ENCODE assay signal across 16 mouse cellular contexts in the genomic region with DNA sequence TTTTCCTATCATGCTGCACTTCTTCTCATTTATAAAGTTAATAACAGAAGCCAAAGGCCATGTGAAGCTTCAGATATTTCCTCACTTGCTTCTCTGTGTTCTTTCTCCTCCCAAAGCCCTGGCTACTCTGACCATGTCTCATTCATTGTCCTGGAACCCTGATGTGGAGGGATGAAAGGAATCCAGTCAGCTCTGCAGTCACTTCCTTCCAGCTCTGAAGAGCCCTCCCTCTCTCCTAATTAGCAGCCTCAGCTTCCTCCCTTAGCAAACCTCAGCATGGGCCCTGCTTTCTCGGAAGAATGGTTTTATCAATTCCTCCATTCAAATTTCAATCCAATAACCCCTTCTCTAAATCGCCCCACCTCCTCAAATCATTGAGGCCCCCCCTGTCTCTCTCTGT. TPM values are rescaled to one million over a fixed set of nuclear protein-coding genes. Genes with fewer than 3 reads are reported as not detected.
DNase-seq lines count a peak whose midpoint lies in the region; ATAC-seq lines count a peak whose summit lies in the region.
"Had no signal": no experiment of that assay in that cellular context is flagged by ENCODE, and none has a peak within 500 bp of the region (broad histone marks: within the 10 kb centered on the region; RNA-seq: fewer than 3 reads in every experiment).

No protein-coding gene starts in this region.

- peaks cover 50% of the 10 kb centered on the region for H3K4me1 ChIP-seq in forebrain, embryonic 10.5 days
- no peaks in the 10 kb centered on the region for H3K4me1 ChIP-seq in forebrain, embryonic 15.5 days
- peaks cover 30% of the 10 kb centered on the region for H3K4me1 ChIP-seq in intestine, embryonic 14.5 days (replicated peaks; ENCODE audit: control insufficient read depth, insufficient read depth, low read length)
- H3K4me1 ChIP-seq in intestine, embryonic 16.5 days (ENCODE audit: control insufficient read depth, insufficient read depth, low read length), result peaks cover 16% of the 10 kb centered on the region
- H3K4me1 ChIP-seq in embryonic facial prominence, embryonic 12.5 days, result peaks cover 42% of the 10 kb centered on the region
- H3K4me1 ChIP-seq in midbrain, embryonic 13.5 days (replicated peaks), result peaks cover 15% of the 10 kb centered on the region

- H3K27me3 ChIP-seq in forebrain, embryonic 10.5 days (ENCODE audit: poor library complexity, severe bottlenecking), result no peaks in the 10 kb centered on the region
- no peaks in the 10 kb centered on the region for H3K27me3 ChIP-seq in forebrain, embryonic 15.5 days
- H3K27me3 ChIP-seq in intestine, embryonic 14.5 days (replicated peaks; ENCODE audit: control insufficient read depth, insufficient read depth, low read length), result no peaks in the 10 kb centered on the region
- H3K27me3 ChIP-seq in intestine, embryonic 16.5 days (replicated peaks; ENCODE audit: control insufficient read depth, insufficient read depth, low read length), result no peaks in the 10 kb centered on the region
- H3K27me3 ChIP-seq in embryonic facial prominence, embryonic 12.5 days, result no peaks in the 10 kb centered on the region
- H3K27me3 ChIP-seq in midbrain, embryonic 13.5 days, result no peaks in the 10 kb centered on the region
- H3K27me3 ChIP-seq: lung, embryonic 15.5 days had no signal

- H3K4me3 ChIP-seq in forebrain, embryonic 10.5 days, result no peak overlapping the region; the same call in 1 of the 2 replicates
- no peak overlapping the region for H3K4me3 ChIP-seq in forebrain, embryonic 15.5 days
- no peak overlapping the region for H3K4me3 ChIP-seq in intestine, embryonic 14.5 days (ENCODE audit: low read depth, low read length)
- no peak overlapping the region for H3K4me3 ChIP-seq in intestine, embryonic 16.5 days (ENCODE audit: low read length)
- H3K4me3 ChIP-seq in embryonic facial prominence, embryonic 12.5 days, result no peak overlapping the region
- H3K4me3 ChIP-seq in midbrain, embryonic 13.5 days (replicated peaks), result no peak overlapping the region
- H3K4me3 ChIP-seq: lung, embryonic 15.5 days had no signal

- H3K27ac ChIP-seq in forebrain, embryonic 10.5 days, result peak overlapping the region; percentile 85
- H3K27ac ChIP-seq in forebrain, embryonic 15.5 days (replicated peaks), result no peak overlapping the region
- 0 out of 2 replicates have a peak overlapping the region, but pooled peaks have one; percentile 27 for H3K27ac ChIP-seq in intestine, embryonic 14.5 days (ENCODE audit: low read depth)
- no peak overlapping the region for H3K27ac ChIP-seq in intestine, embryonic 16.5 days (ENCODE audit: low read length)
- peak overlapping the region; percentile 46 for H3K27ac ChIP-seq in embryonic facial prominence, embryonic 12.5 days
- peak overlapping the region; percentile 6; the same call in 1 of the 2 replicates for H3K27ac ChIP-seq in midbrain, embryonic 13.5 days
- H3K27ac ChIP-seq: lung, embryonic 15.5 days had no signal

- DNase-seq in forebrain, embryonic 10.5 days (ENCODE audit: extremely low spot score, low spot score), result peak; percentile 30
- DNase-seq in intestine, embryonic 14.5 days (ENCODE audit: low spot score), result no peak
- no peak for DNase-seq in urinary bladder, postnatal 4 days (ENCODE audit: low spot score in 2 of 2)
- no peak for DNase-seq in kidney, adult 11 months
- DNase-seq: adrenal gland, adult 2 months; cerebellum, adult 2 months; heart, postnatal 36 days; kidney, adult 18-20 months; kidney, postnatal 4 days; layer of hippocampus, postnatal 36 days; thymus, postnatal 25 days had no signal

- no peaks in the 10 kb centered on the region for H3K36me3 ChIP-seq in forebrain, embryonic 10.5 days (replicated peaks)
- no peaks in the 10 kb centered on the region for H3K36me3 ChIP-seq in forebrain, embryonic 15.5 days
- H3K36me3 ChIP-seq in intestine, embryonic 14.5 days (ENCODE audit: control insufficient read depth, insufficient read depth, low read length), result no peaks in the 10 kb centered on the region
- no peaks in the 10 kb centered on the region for H3K36me3 ChIP-seq in intestine, embryonic 16.5 days (ENCODE audit: control insufficient read depth, insufficient read depth, low read length)
- no peaks in the 10 kb centered on the region for H3K36me3 ChIP-seq in embryonic facial prominence, embryonic 12.5 days
- no peaks in the 10 kb centered on the region for H3K36me3 ChIP-seq in midbrain, embryonic 13.5 days
- H3K36me3 ChIP-seq: lung, embryonic 15.5 days had no signal

- no peaks in the 10 kb centered on the region for H3K9me3 ChIP-seq in forebrain, embryonic 10.5 days
- no peaks in the 10 kb centered on the region for H3K9me3 ChIP-seq in forebrain, embryonic 15.5 days
- no peaks in the 10 kb centered on the region for H3K9me3 ChIP-seq in intestine, embryonic 14.5 days (ENCODE audit: control insufficient read depth, low read length)
- no peaks in the 10 kb centered on the region for H3K9me3 ChIP-seq in intestine, embryonic 16.5 days (ENCODE audit: control insufficient read depth, low read length)
- H3K9me3 ChIP-seq in embryonic facial prominence, embryonic 12.5 days, result no peaks in the 10 kb centered on the region
- no peaks in the 10 kb centered on the region for H3K9me3 ChIP-seq in midbrain, embryonic 13.5 days
- H3K9me3 ChIP-seq: lung, embryonic 15.5 days had no signal

- no peak overlapping the region for H3K9ac ChIP-seq in forebrain, embryonic 15.5 days (replicated peaks)
- H3K9ac ChIP-seq in intestine, embryonic 14.5 days (ENCODE audit: low read length), result no peak overlapping the region
- H3K9ac ChIP-seq in intestine, embryonic 16.5 days (ENCODE audit: low read depth, low read length), result no peak overlapping the region
- no peak overlapping the region for H3K9ac ChIP-seq in embryonic facial prominence, embryonic 12.5 days
- no peak overlapping the region for H3K9ac ChIP-seq in midbrain, embryonic 13.5 days (replicated peaks)
- H3K9ac ChIP-seq: lung, embryonic 15.5 days had no signal

- 11% methylated on average over 2 of the region's 2 CpGs for WGBS in forebrain, embryonic 10.5 days
- WGBS in forebrain, embryonic 15.5 days, result 9% methylated on average over 2 of the region's 2 CpGs
- WGBS in intestine, embryonic 14.5 days, result 28% methylated on average over 2 of the region's 2 CpGs
- 49% methylated on average over 2 of the region's 2 CpGs for WGBS in intestine, embryonic 16.5 days
- WGBS in embryonic facial prominence, embryonic 12.5 days, result 7% methylated on average over 2 of the region's 2 CpGs
- whole genome bisulfite sequencing in midbrain, embryonic 13.5 days, result 9% methylated on average over 2 of the region's 2 CpGs

- no peak overlapping the region for H3K4me2 ChIP-seq in forebrain, embryonic 15.5 days (replicated peaks)
- H3K4me2 ChIP-seq in intestine, embryonic 14.5 days (ENCODE audit: low read length), result no peak overlapping the region
- H3K4me2 ChIP-seq in intestine, embryonic 16.5 days (ENCODE audit: low read depth, low read length), result no peak overlapping the region
- H3K4me2 ChIP-seq in embryonic facial prominence, embryonic 12.5 days (replicated peaks), result no peak overlapping the region
- no peak overlapping the region for H3K4me2 ChIP-seq in midbrain, embryonic 13.5 days (replicated peaks)
- H3K4me2 ChIP-seq: lung, embryonic 15.5 days had no signal

- ATAC-seq in forebrain, embryonic 15.5 days (replicated peaks), result no peak
- no peak for ATAC-seq in intestine, embryonic 14.5 days (replicated peaks; ENCODE audit: low FRiP score, low TSS enrichment, low read depth)
- no peak for ATAC-seq in intestine, embryonic 16.5 days
- peak; percentile 18; the same call in 1 of the 2 replicates for ATAC-seq in embryonic facial prominence, embryonic 12.5 days (ENCODE audit: insufficient number of reproducible peaks, insufficient read depth, low FRiP score, low TSS enrichment)
- no peak for ATAC-seq in midbrain, embryonic 13.5 days

RNA-seq across cellular contexts. Expression of gene Parva, which starts 56.1 kb away (rescaled TPM):
- 51.6 and 54.7 TPM in 2 replicates for polyA plus RNA-seq in forebrain, embryonic 10.5 days (2016; fragmentation: Nextera tagmentation; extraction: Ambion mirVana)
- 21.0 and 22.2 TPM in 2 replicates for polyA plus RNA-seq in forebrain, embryonic 15.5 days (2015; fragmentation: Nextera tagmentation; extraction: Ambion mirVana)
- polyA plus RNA-seq in intestine, embryonic 14.5 days (2014; fragmentation: Nextera tagmentation; extraction: Ambion mirVana), result 102 and 114 TPM in 2 replicates
- polyA plus RNA-seq in intestine, embryonic 16.5 days (2015; fragmentation: Nextera tagmentation; extraction: Ambion mirVana), result 78.5 and 80.0 TPM in 2 replicates
- 98.4 and 112 TPM in 2 replicates for polyA plus RNA-seq in embryonic facial prominence, embryonic 12.5 days (2016; fragmentation: Nextera tagmentation; extraction: Ambion mirVana)
- polyA plus RNA-seq in midbrain, embryonic 13.5 days (2015; fragmentation: Nextera tagmentation; extraction: Ambion mirVana), result 29.3 and 30.3 TPM in 2 replicates

Comparison
In these comparisons a context has a peak if more than half of its experiments do, and no peak if none do; other contexts are left out.
1. H3K27ac ChIP-seq: peak in forebrain, embryonic 10.5 days (single experiment), intestine, embryonic 14.5 days (single experiment), embryonic facial prominence, embryonic 12.5 days (single experiment) and midbrain, embryonic 13.5 days (single experiment); none in forebrain, embryonic 15.5 days (single experiment) and intestine, embryonic 16.5 days (single experiment).